Mouse (Mus musculus): Measurements from ENCODE around the gene Clic3.

GRCm38 (mm10) chr2:25408908-25409307 lies 47.7 kb upstream of the Clic3 start:
- TF ChIP-seq POLR2A (IDR thresholded peaks at IDR 0.05; ENCODE audit: borderline replicate concordance, control insufficient read depth, low read depth, low read length) (no peak), CTCF (IDR thresholded peaks at IDR 0.05; ENCODE audit: control insufficient read depth, insufficient read depth, low read length) (no peak)

Measured in bone marrow, adult 2 months (tissue).